Mouse (Mus musculus) CD8-positive naive resting alpha-beta T cell, adult 2 months (primary cell): ENCODE results near the gene Pla2r1.

ENCODE experiments used
- DNase-seq, 2 experiments: peaks; one replicate each; pipeline ENCODE4 v3.0.0; 2022; ENCODE audit warnings: low read depth in 2 of 2, low spot score in 2 of 2

Gene Pla2r1

DNA sequence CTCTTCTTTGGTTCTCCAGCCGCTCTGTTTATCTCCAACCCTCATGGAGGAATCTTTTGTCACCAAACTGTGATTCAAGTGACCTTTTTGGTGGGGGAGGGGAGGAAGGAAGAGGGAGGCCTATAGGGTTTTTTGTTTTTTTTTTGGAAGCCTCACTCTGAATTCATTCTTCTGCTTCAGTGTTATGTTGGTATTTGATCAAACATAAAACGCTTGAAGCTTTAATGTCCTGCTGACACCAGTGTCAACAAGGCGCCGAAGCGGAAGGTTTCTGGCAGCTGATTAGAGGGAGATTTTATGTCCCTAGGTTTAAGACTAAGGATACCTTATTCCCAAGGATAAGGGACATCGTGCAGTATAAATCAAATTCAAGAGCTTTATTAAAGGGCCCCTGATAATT, 143.9 kb downstream of the Pla2r1 start:
- no peak for DNase-seq

DNA sequence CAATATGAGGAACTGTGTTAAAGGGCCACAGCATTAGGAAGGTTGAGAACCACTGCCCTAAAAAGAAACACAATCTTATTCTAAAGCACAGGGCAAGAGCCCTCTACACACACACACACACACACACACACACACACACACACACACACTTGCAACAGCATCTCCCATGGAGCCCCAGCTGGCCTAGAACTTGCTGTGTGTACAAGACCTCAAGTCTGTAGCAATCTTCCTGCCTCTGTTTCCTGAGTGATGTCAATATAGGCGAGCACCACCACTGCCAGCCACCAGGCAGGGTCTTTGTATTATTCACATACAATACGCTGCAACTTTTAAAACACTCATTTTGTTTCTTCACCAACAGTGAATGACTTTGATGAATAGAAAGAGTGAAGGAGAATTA, 145.7 kb downstream of the Pla2r1 start:
- DNase-seq, result no peak

DNA sequence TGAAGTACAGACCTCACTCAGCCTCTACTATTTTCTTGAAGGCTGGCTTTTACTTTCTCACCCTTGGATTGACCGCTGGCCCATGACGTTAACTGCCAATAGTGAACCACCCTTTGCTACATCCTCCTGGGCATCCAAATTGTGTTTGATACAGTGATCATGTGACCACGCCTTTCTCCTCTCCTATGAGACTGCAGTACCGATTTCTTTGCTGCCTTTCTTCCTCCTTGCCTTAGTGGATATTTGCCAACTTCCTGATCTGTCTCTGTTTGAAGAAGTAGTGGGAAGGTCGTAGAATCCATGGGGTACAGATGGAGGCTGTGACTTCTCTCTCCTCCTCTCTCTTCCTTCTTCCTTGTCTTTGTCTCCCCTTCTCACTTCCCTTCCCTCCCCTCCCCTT, 147.7 kb downstream of the Pla2r1 start:
- no peak for DNase-seq

DNA sequence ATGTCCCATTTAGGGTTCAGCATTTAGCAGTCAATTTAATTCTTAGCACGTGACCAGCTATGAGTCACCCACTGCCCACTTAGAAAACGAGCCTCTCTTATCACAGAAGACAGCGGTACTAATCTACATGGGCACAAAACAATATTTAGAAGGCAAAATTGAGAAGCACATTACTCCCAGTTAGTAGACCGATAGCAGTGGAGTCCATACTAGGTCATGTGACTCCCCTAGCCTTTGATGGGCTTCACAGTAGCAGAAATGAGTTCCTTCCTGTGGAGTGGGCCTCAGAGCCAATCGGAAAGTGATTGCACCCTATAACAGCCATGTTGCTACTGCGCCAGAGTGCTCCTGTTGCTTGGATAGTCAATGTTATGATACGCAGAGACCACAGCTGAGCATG, 148.3 kb downstream of the Pla2r1 start:
- DNase-seq, result no peak

DNA sequence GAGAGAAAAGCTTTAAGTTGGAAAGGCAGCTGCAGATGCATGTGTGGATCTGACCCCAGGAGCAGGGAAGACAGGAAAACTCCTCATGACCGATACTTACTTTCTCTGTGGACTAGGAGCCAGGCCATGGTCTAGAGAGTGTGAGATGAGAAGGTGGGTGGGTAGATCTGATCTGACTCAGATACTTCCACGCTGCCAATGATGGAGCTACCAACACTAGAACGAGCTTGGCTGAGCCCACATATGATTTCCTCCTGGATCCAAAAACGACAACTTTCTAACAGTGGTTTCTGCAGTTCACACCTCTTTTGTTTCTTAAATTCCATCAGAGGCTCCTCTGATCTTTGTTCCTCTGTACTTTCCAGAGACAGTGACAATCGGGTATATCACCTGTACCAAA, 151.4 kb downstream of the Pla2r1 start:
- no peak for DNase-seq

DNA sequence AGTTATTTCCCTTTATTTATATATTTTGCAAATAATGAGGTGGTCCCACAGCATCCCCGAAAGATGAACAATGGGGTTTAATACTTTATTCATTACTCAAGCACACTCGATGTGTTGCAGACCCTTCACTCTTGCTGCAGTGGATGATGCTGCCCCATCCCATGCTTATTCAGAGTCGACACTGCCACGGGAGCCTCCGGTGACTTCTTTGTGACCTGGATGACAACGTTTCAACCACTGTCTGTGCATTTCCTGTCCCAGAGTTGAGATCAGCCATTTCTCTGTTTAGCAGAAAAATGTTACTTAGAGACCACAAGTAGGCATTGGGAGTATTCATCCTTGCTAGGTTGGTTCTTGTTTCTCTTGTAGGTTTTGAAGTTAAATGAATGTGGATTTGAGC, 159.3 kb downstream of the Pla2r1 start:
- DNase-seq, result no peak

DNA sequence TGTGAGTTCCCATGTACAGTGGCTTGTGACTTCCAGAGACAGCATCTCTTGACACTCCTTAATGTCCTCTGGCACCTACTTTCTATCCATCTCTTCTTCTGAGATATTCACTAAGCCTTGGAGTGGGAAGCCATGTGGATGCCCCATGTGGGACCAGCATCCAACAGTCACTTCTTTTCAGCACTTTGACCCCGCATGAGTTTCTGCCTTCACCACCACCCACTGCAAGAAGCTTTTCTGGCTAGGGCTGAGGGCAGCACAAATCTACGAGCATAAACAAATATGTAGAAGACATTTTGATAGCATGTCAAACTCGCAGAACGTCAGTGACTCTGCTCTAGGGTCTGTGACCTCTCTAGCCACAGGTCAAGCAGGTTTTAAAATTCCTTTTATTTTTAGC, 160.8 kb downstream of the Pla2r1 start:
- no peak for DNase-seq

DNA sequence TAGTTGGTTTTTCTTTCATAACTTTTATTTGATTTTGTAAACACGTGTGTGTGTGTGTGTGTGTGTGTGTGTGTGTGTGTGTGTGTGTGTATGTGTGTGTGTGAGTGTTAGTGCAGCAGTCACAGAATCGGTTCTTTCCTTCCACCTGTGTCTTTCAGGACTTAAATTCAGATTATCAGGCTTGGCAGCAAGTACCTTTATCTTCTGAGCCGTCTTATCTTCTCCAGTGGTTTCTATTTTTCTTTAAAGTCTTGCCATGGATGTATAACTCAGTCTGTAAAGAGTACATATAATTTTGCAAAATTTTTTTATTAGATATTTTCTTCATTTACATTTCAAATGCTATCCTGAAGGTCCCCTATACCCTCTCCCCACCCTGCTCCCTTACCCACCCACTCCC, 165.7 kb downstream of the Pla2r1 start:
- DNase-seq, result no peak

DNA sequence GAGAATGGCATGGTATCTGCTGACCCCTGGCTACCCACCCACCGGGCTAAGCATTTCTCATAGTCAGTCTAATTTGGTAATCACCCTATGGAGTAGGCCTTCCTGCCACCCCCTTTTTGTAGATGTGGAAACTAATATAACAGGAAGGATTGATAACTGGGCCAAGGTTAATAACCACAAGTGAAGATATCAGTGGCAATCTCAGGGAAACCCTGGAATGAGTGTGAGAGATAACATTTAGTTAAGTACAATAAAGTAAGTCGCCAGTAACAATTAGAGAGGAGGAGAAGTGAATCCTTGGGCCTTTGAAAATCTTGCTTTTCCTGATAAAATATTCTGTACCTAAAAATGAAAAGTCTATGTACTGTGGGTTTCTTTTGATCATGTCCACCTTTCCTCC, 166.3 kb downstream of the Pla2r1 start:
- no peak for DNase-seq

DNA sequence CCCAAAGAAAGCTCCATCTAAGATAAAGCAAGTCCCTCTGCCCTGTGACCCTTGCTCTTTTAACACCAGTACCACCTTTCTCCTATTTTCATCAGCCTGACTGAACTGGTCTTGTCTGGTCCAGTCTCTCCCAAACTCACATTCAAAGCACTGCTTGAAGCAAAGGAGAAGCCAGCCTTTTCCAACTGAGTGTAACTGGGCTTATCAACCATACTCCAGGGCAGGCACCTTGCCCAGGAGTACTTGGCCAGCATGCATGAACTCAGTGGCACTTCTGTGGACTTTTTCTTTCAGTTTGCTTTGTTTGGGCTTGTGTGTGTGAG, 168.4 kb downstream of the Pla2r1 start:
- DNase-seq, result no peak

DNA sequence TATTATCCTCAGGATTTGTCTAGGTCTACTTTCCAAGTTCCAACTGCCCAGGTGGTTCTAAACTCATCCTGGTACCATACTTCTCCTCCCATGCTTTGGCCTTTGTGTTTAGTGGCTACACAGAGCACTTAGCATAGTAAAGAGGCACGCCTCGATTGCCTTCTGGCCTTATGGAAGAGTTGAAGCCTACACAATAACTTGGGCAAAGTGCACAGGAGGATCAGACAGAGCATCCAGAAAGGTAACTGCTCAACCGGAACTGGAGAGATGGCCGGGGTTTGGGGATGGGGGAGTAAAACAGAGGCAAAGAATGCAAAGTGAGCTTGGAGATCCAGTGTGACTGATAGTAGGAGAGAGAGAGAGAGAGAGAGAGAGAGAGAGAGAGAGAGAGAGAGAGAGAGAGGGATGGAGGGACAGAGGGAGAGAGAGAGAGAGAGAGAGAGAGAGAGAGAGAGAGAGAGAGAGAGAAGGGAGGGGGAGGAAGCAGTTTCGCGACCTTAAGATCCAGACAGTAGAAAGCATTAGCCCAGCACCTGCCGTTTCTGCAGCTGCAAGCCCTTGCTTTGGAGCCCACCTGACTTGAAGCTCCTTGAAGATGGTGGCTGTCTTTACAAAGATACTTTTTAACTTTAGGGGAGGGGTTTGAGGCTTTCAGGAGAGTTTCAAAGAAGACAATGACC, 168.9 kb downstream of the Pla2r1 start:
- no peak for DNase-seq

DNA sequence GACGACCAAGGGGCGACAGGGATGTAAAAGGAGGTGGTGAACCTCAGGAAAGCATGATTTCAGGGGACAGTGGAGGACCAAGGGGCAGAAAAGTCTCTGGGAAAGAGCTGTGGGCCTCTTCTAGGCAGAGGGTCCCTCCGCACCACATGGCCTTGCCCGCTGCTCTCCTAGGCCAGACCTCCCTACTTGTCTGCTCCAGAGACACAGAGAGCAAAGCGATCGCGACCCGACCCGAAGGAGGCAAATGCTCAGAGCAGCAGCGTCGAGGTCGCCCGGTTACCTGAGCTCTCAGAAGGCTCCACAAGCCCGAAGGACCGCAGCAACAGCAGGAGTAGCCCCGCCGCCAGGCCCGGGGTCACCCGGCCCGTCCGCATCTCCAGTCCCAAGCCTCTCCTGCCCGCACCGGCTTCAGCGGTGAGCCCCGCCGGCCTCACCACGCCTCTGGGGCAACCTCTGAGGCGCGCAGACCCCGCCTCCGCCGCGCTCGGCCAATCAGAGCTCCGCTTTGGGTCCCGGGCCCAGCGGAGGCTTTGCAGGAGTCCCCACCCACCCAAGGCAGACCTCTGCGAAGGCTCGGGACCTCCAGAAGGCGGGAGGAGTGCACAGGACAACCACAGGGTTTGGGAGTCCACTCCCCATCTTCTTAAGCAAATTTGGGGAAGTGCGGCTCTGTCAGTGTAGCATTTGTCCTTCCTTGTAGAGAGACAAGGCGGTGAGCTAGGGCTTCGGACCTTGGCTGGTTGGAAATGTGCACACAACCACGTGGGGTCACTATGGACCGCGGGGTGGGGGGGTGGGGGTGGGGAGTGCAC, 170.0 kb downstream of the Pla2r1 start, which contains the start of gene Ly75:
TSS of gene Ly75 (minus strand) at position 446 of the 812 bp plus-strand sequence.
- peak; percentile 78 to 86 for DNase-seq

DNA sequence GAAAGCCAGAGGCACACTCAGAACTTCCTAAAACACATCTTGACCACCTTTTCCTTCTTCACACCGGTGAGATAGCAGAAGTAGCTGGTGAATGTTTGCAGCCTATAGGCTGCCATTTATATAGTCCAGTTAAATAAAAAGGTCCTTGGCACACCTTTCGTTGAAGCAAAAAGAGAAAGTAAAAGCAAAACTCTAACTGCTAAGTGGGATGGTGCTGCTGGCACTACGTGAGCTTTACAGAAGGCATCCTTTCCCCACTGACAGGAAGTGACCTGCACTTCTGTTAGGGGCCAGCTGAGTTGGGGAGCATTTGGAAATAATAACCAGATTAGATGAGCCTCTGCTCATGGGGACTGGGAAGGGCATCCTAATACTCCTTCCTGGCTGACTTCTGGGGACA, 170.8 kb downstream of the Pla2r1 start:
- DNase-seq, result peak; percentile 21 to 41

DNA sequence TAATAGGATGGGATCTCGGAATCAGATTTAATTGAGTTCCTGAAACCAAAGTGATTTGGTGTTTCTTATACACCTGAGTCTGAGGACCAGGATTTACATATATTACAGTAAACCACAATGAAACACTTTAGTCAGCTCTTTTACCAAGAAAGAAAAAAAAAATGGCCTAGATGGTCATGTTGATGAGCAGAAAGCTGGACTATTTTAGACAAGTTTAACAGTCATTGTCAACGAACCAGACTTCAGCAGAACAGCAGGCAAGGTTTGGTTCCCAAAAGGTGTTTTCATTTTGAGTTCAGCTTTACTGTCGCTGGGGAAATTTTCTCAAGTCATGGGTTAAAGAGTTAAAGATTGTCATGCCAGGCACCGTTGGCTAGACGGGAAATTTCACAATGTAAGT, 175.8 kb downstream of the Pla2r1 start:
- no peak for DNase-seq

DNA sequence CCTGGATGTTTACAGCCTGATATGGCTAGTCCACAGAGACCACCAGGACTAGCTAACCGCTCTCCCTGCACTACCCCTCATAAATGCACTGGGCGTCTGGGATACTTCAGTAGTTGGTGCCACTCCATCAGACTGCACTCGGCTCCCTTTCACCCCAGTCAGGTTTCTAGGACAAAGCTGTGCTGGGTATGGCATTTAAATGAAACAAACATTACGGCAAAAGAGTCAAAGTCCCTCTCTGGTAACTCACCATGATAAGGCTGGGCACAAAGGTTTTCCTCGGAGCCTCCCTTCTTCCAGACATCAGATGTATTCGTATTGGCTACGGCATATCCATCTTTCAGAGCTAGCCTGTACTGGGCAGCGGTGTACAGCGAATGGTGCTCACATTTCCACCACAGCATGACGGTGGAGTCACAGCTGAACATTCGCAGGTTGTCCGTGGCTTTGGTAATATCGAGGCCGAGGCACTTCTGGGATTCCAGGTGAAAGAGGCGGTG, 177.4 kb downstream of the Pla2r1 start:
- DNase-seq, result no peak

DNA sequence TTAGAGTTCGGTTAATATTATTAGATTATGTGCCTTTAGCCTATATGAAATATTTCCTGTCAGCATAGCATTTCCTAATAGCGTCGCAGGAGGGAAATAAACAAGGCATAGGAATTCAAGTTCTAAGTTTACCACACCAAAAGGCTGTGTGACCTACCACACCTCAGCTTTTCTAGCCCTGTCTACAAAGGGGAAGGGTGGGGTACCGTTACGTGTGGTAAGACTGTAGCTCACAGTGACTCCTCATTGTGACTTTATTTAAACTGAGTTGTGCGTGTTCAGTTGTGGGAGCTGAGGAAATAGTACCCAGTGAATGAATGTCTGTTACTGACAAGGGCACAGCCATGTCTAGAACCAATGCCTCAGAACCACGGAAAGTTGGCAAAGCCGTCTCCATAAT, 178.0 kb downstream of the Pla2r1 start:
- peak in 1 of 2 experiments; percentile 21 for DNase-seq

DNA sequence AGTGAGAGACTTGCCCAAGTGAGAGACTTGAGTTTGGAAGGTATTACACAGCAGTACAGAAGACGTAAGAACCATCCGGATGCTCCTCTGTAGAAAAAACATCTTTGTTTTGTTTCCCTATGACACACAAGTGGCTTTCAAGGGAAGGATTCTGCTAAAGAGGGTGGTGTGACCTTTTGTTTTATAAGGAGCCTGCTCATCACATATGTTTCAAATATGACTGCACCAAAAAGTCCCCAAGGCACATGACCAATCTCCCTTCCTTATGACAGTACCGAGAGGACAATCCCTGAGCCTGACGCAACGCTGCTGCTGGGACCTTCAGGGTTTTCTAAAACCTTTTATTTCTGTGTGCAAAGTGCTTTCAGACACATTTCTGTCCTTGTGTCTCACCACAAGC, 182.9 kb downstream of the Pla2r1 start:
- no peak for DNase-seq

DNA sequence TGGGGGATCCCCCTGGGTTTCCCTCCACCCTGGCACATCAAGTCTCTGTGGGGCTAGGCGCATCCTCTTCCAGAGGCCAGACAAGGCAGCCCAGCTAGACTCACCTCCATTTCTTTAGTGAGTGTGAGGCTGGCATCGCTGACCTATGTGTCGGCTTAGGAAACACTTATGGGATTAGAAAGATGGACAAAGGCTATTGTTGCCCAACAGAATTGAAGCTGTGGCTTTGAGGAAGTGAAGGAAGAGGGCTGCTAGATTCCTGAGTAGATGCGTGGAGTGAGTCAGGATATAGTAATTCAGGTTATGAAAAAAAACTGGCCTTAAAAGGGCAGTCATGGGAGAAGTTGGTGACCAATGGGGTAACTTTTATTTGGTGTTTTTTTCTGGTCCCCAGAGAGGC, 183.7 kb downstream of the Pla2r1 start:
- no peak for DNase-seq

DNA sequence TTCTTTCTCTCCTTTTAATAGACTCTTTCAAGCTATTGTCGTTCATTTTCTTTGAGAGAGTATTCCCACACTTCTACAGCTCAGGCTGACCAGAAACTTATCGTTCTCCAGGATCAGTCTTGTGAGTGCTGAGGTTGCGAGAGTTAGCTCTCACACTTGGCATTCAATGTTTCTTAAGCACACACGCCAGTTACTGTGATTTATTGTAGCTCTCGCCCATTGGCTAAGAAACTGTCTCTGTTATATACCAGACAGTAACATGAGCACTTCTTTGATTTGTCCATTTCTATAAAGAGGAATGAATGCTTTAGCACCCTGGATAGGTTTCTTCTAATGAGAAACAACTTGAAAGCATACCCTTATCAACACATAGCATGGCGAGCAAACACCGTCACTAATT, 185.2 kb downstream of the Pla2r1 start:
- no peak for DNase-seq
